Mouse (Mus musculus) G1E-ER4 (cell line): ENCODE data around the gene Zfp30. TPM values are rescaled to one million over a fixed set of nuclear protein-coding genes. Genes with fewer than 3 reads are reported as not detected.

ENCODE experiments used
- GATA1 ChIP-seq: IDR thresholded peaks from one replicate; pipeline ENCODE4 v1.8.0; 2012; ENCODE audit warnings: low read length, inconsistent platforms
- polyA plus RNA-seq: library from polyadenylated mRNA; stranded (reverse); fragments of >175 nt; gene quantifications from 2 replicates; pipeline ENCODE4 v1.2.3, GENCODE M21; 2012

Zfp30 gene
- polyA plus RNA-seq, 1 experiment = 2.8 TPM

- TF ChIP-seq GATA1 = no peak
These were observed 30.6 kb downstream of the Zfp30 start for GRCm38 (mm10) chr7:29814381-29814780.

GRCm38 (mm10) chr7:29815061-29815784, 31.4 kb downstream of the Zfp30 start:
- TF ChIP-seq GATA1 = no peak

GRCm38 (mm10) chr7:29815910-29816429, 32.2 kb downstream of the Zfp30 start, which contains the start of gene Zfp790:
Gene Zfp790 (plus strand): TSS chr7:29816114.
- no peak for TF ChIP-seq GATA1

- no peak for TF ChIP-seq GATA1
These were observed 34.9 kb downstream of the Zfp30 start for GRCm38 (mm10) chr7:29818619-29819254.

- TF ChIP-seq GATA1 = no peak
These were observed 44.2 kb downstream of the Zfp30 start for GRCm38 (mm10) chr7:29828001-29828400.

GRCm38 (mm10) chr7:29829804-29830203, 46.0 kb downstream of the Zfp30 start:
- no peak for TF ChIP-seq GATA1

- TF ChIP-seq GATA1 = no peak
These were observed 53.0 kb downstream of the Zfp30 start for GRCm38 (mm10) chr7:29836816-29837215.

GRCm38 (mm10) chr7:29839256-29839655, 55.5 kb downstream of the Zfp30 start:
- TF ChIP-seq GATA1 = no peak

- TF ChIP-seq GATA1 = no peak
These were observed 58.3 kb downstream of the Zfp30 start for GRCm38 (mm10) chr7:29842105-29842504.

Other genes starting within 250 kb of the Zfp30 start
- gene Catsperg2, start 57.0 kb upstream of the Zfp30 start, polyA plus RNA-seq = not detected in 2 replicates
- gene Zfp84, start 15.4 kb upstream of the Zfp30 start, polyA plus RNA-seq = 0.66 and 3.1 TPM in 2 replicates
- 0.81 and 0.90 TPM in 2 replicates for gene Zfp790, start 32.1 kb downstream of the Zfp30 start, polyA plus RNA-seq
- 0.26 and 0.75 TPM in 2 replicates for gene Zfp940, start 69.7 kb downstream of the Zfp30 start, polyA plus RNA-seq
- 0.29 and 0.35 TPM in 2 replicates for gene Zfp420, start 76.0 kb downstream of the Zfp30 start, polyA plus RNA-seq
- gene Zfp27, start 122.6 kb downstream of the Zfp30 start, polyA plus RNA-seq = 0.35 and 0.40 TPM in 2 replicates
- 0.03 TPM in 1 of 2 replicates, not detected in the other for gene Zfp383, start 124.2 kb downstream of the Zfp30 start, polyA plus RNA-seq
- gene Zfp74, start 170.1 kb downstream of the Zfp30 start, polyA plus RNA-seq = 17.1 and 22.9 TPM in 2 replicates
- gene Zfp568, start 200.0 kb downstream of the Zfp30 start, polyA plus RNA-seq = 4.0 and 5.6 TPM in 2 replicates